Mouse (Mus musculus): ENCODE measurements around the gene Ctnnbip1. TPM values are rescaled to one million over a fixed set of nuclear protein-coding genes. Genes with fewer than 3 reads are reported as not detected.

The Ctnnbip1 gene
- polyA plus RNA-seq, 1 experiment = 0.69 TPM

- no peak for TF ChIP-seq GATA1 (IDR thresholded peaks at IDR 0.05; ENCODE audit: low read length)
Observed at GRCm38 (mm10) chr4:149608309-149608638, 90.2 kb downstream of the Ctnnbip1 start.

- no peak for TF ChIP-seq GATA1 (IDR thresholded peaks at IDR 0.05; ENCODE audit: low read length)
Observed at GRCm38 (mm10) chr4:149609256-149610025, 91.4 kb downstream of the Ctnnbip1 start.

- TF ChIP-seq GATA1 (IDR thresholded peaks at IDR 0.05; ENCODE audit: low read length) = no peak
Observed at GRCm38 (mm10) chr4:149611376-149612044, 93.5 kb downstream of the Ctnnbip1 start.

- no peak for TF ChIP-seq GATA1 (IDR thresholded peaks at IDR 0.05; ENCODE audit: low read length)
Observed at GRCm38 (mm10) chr4:149614869-149615268, 96.8 kb downstream of the Ctnnbip1 start.

Other genes starting within 250 kb of the Ctnnbip1 start
- 4.0 and 6.4 TPM in 2 replicates for gene Kif1b, start 210.5 kb upstream of the Ctnnbip1 start, polyA plus RNA-seq (2012)
- gene Ube4b, start 91.5 kb upstream of the Ctnnbip1 start, polyA plus RNA-seq (2012) = 446 and 480 TPM in 2 replicates
- not detected in 2 replicates for gene Rbp7, start 63.3 kb upstream of the Ctnnbip1 start, polyA plus RNA-seq (2012)
- not detected in 2 replicates for gene Tmem274, start 40.9 kb upstream of the Ctnnbip1 start, polyA plus RNA-seq (2012)
- gene Nmnat1, start 33.0 kb upstream of the Ctnnbip1 start, polyA plus RNA-seq (2012) = 1.6 and 3.2 TPM in 2 replicates
- gene Lzic, start 33.0 kb upstream of the Ctnnbip1 start, polyA plus RNA-seq (2012) = 7.2 and 10.2 TPM in 2 replicates
- gene Clstn1, start 68.2 kb downstream of the Ctnnbip1 start, polyA plus RNA-seq (2012) = 0.89 and 0.90 TPM in 2 replicates
- 22.4 and 27.4 TPM in 2 replicates for gene Pik3cd, start 184.3 kb downstream of the Ctnnbip1 start, polyA plus RNA-seq (2012)
- gene Tmem201, start 219.8 kb downstream of the Ctnnbip1 start, polyA plus RNA-seq (2012) = 28.6 and 29.1 TPM in 2 replicates